Mouse (Mus musculus) bone marrow macrophage, adult 2 months (primary cell): ENCODE results near the gene A2m.

ENCODE experiments used
- CTCF ChIP-seq: IDR thresholded peaks from 2 replicates; pipeline ENCODE4 v1.5.1; 2012; ENCODE audit warnings: low read depth, mild to moderate bottlenecking, low read length, moderate library complexity
- POLR2A ChIP-seq: IDR thresholded peaks from 2 replicates; pipeline ENCODE4 v1.6.1; 2012; ENCODE audit warnings: mild to moderate bottlenecking, low read depth, low read length, borderline replicate concordance

- TF ChIP-seq POLR2A = no peak
- no peak for TF ChIP-seq CTCF
Measured at GRCm38 (mm10) chr6:121648499-121648898, 13.3 kb downstream of the A2m start.
